Mouse (Mus musculus): ENCODE measurements around the gene Slc15a1. TPM values are rescaled to one million over a fixed set of nuclear protein-coding genes. Genes with fewer than 3 reads are reported as not detected.

The Slc15a1 gene
- polyA plus RNA-seq, 1 experiment from 2014 or later, result not detected

DNA sequence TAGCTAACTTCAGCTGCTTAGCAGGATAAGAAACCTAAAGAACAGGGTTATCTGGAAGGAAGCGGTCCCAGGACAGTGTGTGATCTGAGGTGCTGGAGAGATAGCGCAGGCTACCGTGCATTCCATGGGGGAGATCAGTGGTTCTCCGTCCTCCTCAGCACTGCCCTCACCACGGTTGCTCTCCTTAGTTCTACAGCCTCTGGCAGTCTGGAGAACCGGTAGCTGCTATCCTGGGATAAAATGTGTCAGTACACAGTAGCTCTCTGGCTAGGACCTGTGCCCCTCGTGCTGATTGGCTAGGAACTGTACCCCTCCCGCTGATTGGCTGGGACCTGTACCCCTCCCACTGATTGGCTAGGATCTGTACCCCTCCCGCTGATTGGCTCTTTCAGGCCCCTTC lies 58.1 kb downstream of the Slc15a1 start:
- ATAC-seq (ENCODE audit: low read depth), result peak; percentile 92
- Histone ChIP-seq H3K36me3 (no peaks in the 10 kb centered on the region), H3K4me1 (replicated peaks) (peaks cover 11% of the 10 kb centered on the region), H3K27ac (replicated peaks) (no peak overlapping the region), H3K4me3 (peak overlapping the region; percentile 30), H3K9me3 (no peaks in the 10 kb centered on the region), H3K27me3 (no peaks in the 10 kb centered on the region), H3K4me2 (peak overlapping the region; percentile 54), H3K9ac (peak overlapping the region; percentile 58)
- 18% methylated on average over 9 of the region's 9 CpGs for WGBS

GRCm38 (mm10) chr14:121445194-121445593 lies 59.9 kb downstream of the Slc15a1 start:
- no peak overlapping the region for H3K4me3 ChIP-seq
- no peak overlapping the region for H3K27ac ChIP-seq (replicated peaks)
- H3K9me3 ChIP-seq, result no peaks in the 10 kb centered on the region
- ATAC-seq (ENCODE audit: low read depth), result no peak
- H3K4me1 ChIP-seq (replicated peaks), result peaks cover 11% of the 10 kb centered on the region
- WGBS, result 17% methylated on average over 8 of the region's 8 CpGs
- no peaks in the 10 kb centered on the region for H3K27me3 ChIP-seq
- H3K9ac ChIP-seq, result no peak overlapping the region
- no peaks in the 10 kb centered on the region for H3K36me3 ChIP-seq
- no peak overlapping the region for H3K4me2 ChIP-seq

DNA sequence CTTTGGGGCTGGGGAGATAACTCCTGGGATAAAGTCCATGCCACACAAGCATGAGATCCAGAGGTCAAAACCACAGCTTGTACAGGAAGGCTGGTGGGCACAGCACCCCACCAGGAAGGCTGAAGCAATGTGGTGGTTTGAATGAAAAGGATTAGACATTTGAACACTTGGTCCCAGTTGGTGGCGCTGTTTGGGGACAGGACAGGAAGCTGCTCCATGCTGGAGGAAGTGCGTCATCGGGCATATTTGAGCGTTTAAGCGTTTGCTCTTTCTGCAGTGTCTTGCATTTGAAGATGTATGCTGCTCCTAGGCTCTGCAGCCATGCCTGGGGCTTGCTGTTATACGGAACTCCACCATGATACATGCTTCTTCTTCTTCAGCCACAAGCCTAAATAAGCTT lies 64.2 kb downstream of the Slc15a1 start:
- 93% methylated on average over 6 of the region's 6 CpGs for WGBS
- ATAC-seq (ENCODE audit: low read depth), result no peak

DNA sequence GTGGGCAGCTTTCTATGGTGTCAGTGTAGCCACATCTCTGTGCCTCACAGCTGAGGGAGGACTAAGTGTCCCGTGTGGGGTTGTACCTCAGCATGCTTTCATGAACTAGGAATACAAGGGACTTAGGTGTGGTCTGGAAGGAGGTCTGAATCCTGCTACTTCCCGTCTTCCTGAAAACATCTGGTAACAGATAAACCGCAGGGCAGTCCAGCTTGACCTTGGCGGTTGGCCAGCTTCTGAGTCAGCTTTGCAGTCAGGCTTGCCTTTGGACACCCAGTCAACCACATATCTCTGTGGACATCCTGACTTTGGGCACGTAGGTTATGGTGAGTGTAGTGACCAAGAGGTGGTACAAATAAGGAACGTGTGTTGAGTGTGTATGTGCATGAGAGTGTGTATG lies 68.0 kb downstream of the Slc15a1 start:
- no peak for ATAC-seq (ENCODE audit: low read depth)
- Histone ChIP-seq H3K27ac (replicated peaks) (no peak overlapping the region), H3K9me3 (no peaks in the 10 kb centered on the region), H3K36me3 (no peaks in the 10 kb centered on the region), H3K27me3 (no peaks in the 10 kb centered on the region), H3K4me2 (no peak overlapping the region), H3K9ac (no peak overlapping the region), H3K4me1 (replicated peaks) (no peaks in the 10 kb centered on the region), H3K4me3 (no peak overlapping the region)
- WGBS, result 81% methylated on average over 6 of the region's 6 CpGs

More for the DNA sequence above, 64.2 kb downstream of the Slc15a1 start:
- Histone ChIP-seq H3K27me3 (no peaks in the 10 kb centered on the region), H3K4me1 (replicated peaks) (0 out of 2 replicates have a peak, but pooled peaks cover 3% of the 10 kb centered on the region), H3K36me3 (no peaks in the 10 kb centered on the region), H3K4me2 (no peak overlapping the region), H3K4me3 (no peak overlapping the region), H3K27ac (replicated peaks) (no peak overlapping the region), H3K9ac (no peak overlapping the region), H3K9me3 (no peaks in the 10 kb centered on the region)

DNA sequence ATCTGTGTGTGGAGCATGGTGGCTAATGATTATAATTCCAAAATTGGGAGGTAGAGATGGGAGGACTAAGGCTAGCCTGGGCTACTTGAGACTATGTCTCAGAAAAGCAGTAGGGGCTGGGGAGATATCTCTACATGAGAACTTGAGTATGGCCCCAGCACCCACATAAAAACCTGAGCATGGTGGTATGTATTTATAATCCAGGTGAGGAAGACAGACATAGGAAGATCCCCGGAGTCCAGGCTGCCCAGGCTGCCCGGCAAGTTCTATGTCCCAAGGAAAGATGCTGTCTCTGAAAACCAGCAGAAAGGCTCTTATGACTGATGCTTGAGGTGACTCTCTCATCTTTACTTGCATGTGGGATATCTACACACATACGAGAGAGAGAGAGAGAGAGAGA lies 68.6 kb downstream of the Slc15a1 start:
- Histone ChIP-seq H3K4me3 (no peak overlapping the region), H3K27me3 (no peaks in the 10 kb centered on the region), H3K9me3 (no peaks in the 10 kb centered on the region), H3K4me2 (no peak overlapping the region), H3K36me3 (no peaks in the 10 kb centered on the region), H3K4me1 (replicated peaks) (no peaks in the 10 kb centered on the region), H3K27ac (replicated peaks) (no peak overlapping the region), H3K9ac (no peak overlapping the region)
- no peak for ATAC-seq (ENCODE audit: low read depth)
- 93% methylated on average over 3 of the region's 3 CpGs for WGBS

GRCm38 (mm10) chr14:121435794-121436193 lies 69.3 kb downstream of the Slc15a1 start:
- Histone ChIP-seq H3K9ac (no peak overlapping the region), H3K9me3 (no peaks in the 10 kb centered on the region), H3K4me1 (replicated peaks) (no peaks in the 10 kb centered on the region), H3K27ac (replicated peaks) (no peak overlapping the region), H3K36me3 (no peaks in the 10 kb centered on the region), H3K27me3 (no peaks in the 10 kb centered on the region), H3K4me3 (no peak overlapping the region), H3K4me2 (no peak overlapping the region)
- no peak for ATAC-seq (ENCODE audit: low read depth)
- WGBS, result 53% methylated on average over 6 of the region's 6 CpGs

DNA sequence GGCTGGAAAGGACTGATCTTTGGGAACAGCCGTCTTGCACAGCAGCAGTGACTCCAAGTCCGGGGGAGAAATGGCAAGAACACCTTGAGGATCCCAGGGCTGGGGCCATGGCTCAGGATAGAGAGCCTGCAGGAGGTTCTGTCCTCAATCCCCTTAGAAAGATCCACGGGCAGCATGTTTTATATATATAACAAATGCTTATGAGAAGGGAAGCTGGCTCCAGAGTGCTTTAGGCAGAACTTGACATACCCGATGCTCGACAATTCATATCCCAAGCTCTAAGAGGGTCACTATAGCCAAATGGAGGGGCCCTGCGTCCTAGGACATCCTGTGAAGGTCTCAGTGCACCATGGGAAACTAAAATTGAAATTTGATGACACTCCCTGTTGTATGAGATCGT lies 73.8 kb downstream of the Slc15a1 start:
- no peak for ATAC-seq (ENCODE audit: low read depth)
- Histone ChIP-seq H3K36me3 (no peaks in the 10 kb centered on the region), H3K9me3 (no peaks in the 10 kb centered on the region), H3K4me1 (replicated peaks) (no peaks in the 10 kb centered on the region), H3K4me2 (no peak overlapping the region), H3K4me3 (no peak overlapping the region), H3K27ac (replicated peaks) (no peak overlapping the region), H3K9ac (no peak overlapping the region), H3K27me3 (no peaks in the 10 kb centered on the region)
- 85% methylated on average over 7 of the region's 7 CpGs for WGBS

DNA sequence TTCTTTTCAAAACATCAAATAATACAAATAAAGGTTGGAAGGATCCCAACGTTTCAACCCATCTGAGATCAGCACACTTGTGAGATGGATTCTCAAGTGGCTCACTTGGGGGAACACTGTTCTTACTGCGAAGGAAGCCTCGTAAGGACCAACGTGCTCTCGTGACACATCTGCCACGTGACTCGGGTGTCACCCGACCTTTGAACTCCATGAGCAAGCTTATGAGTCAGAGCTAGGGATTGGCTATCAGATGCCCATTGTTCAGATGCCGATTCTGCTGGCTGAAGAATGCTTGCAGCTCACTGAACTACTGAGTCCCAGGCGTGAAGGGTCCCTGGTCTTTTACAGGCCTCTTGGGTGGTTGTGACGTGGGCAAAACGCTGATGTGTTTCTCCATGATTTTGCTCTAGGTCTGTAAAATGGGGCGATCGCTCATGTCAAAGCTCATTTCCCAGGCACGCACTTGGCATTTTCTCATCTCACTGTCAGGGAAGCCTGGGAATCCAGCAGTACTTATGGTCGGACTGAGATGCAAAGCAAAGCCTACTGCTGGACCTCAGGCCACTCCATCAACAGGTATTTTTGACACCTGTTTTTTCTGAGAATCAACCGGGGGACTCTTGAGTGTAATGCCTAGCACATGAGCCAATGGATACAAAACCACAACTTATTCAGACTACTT lies 75.1 kb downstream of the Slc15a1 start:
- Histone ChIP-seq H3K9me3 (no peaks in the 10 kb centered on the region), H3K4me2 (no peak overlapping the region), H3K9ac (no peak overlapping the region), H3K27ac (replicated peaks) (no peak overlapping the region), H3K27me3 (no peaks in the 10 kb centered on the region), H3K36me3 (no peaks in the 10 kb centered on the region), H3K4me1 (replicated peaks) (no peaks in the 10 kb centered on the region), H3K4me3 (no peak overlapping the region)
- 80% methylated on average over 17 of the region's 17 CpGs for WGBS
- no peak for ATAC-seq (ENCODE audit: low read depth)

DNA sequence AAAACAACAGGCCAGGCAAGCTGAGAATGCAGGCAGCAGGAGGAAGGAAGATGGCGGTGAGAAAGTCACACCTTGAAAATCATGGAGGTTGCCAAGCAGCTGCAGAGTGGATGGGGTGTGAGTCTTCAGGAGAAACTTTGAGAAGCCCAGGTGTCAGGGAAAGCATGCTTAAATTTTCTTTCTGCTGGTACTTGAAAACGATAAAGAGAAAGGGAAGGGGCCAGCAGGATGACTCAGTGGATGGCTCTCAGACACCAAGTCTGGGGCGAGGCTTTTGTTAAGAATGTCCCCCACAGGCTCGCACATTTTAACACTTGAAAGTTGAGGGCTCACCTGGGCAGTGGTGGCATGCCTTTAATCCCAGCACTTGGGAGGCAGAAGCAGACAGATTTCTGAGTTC lies 76.9 kb downstream of the Slc15a1 start:
- Histone ChIP-seq H3K36me3 (no peaks in the 10 kb centered on the region), H3K4me1 (replicated peaks) (no peaks in the 10 kb centered on the region), H3K9me3 (no peaks in the 10 kb centered on the region), H3K27me3 (no peaks in the 10 kb centered on the region), H3K9ac (no peak overlapping the region), H3K27ac (replicated peaks) (no peak overlapping the region), H3K4me3 (no peak overlapping the region), H3K4me2 (no peak overlapping the region)
- ATAC-seq (ENCODE audit: low read depth), result no peak
- 93% methylated on average over 4 of the region's 4 CpGs for WGBS

- Histone ChIP-seq H3K4me1 (replicated peaks) (no peaks in the 10 kb centered on the region), H3K9ac (no peak overlapping the region), H3K27ac (replicated peaks) (no peak overlapping the region), H3K36me3 (no peaks in the 10 kb centered on the region), H3K4me2 (no peak overlapping the region), H3K9me3 (no peaks in the 10 kb centered on the region), H3K27me3 (no peaks in the 10 kb centered on the region), H3K4me3 (no peak overlapping the region)
- ATAC-seq (ENCODE audit: low read depth), result no peak
Observed at GRCm38 (mm10) chr14:121426743-121427142, 78.3 kb downstream of the Slc15a1 start.

GRCm38 (mm10) chr14:121425004-121425793 lies 79.9 kb downstream of the Slc15a1 start:
- Histone ChIP-seq H3K4me3 (no peak overlapping the region), H3K27me3 (no peaks in the 10 kb centered on the region), H3K4me1 (replicated peaks) (no peaks in the 10 kb centered on the region), H3K9me3 (peaks cover 6% of the 10 kb centered on the region; the same call in 1 of the 2 replicates), H3K36me3 (no peaks in the 10 kb centered on the region), H3K9ac (no peak overlapping the region), H3K27ac (replicated peaks) (no peak overlapping the region), H3K4me2 (no peak overlapping the region)
- whole genome bisulfite sequencing, result 81% methylated on average over 7 of the region's 7 CpGs
- no peak for ATAC-seq (ENCODE audit: low read depth)

DNA sequence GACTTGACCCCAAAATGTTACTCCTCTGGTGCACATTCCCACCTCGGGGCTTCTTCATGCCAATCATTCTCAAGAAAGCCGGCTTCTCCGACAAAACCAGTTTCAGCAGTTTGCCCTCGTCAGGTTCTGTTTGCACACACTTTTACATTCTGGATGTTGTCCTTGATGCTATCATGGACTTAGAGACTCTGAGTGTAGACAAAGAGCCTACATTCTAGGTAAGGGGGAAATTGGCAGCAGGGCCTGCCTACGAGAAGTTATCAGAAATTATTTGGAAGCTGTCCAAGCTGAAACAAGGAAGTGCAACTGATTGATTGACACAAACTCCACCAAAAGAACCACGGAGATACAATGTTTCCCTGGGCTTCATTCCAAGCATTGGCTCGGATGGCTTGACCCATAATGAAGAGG lies 81.7 kb downstream of the Slc15a1 start:
- Histone ChIP-seq H3K4me3 (no peak overlapping the region), H3K36me3 (no peaks in the 10 kb centered on the region), H3K9me3 (peaks cover 6% of the 10 kb centered on the region; the same call in 1 of the 2 replicates), H3K4me2 (no peak overlapping the region), H3K27me3 (no peaks in the 10 kb centered on the region), H3K4me1 (replicated peaks) (no peaks in the 10 kb centered on the region), H3K9ac (no peak overlapping the region), H3K27ac (replicated peaks) (no peak overlapping the region)
- WGBS, result 73% methylated on average over 7 of the region's 7 CpGs
- ATAC-seq (ENCODE audit: low read depth), result no peak
